Mouse (Mus musculus): ENCODE results near the gene D130052B06Rik. TPM values are rescaled to one million over a fixed set of nuclear protein-coding genes. Genes with fewer than 3 reads are reported as not detected.

D130052B06Rik gene
- total RNA-seq, 2 experiments from 2014 or later: not detected

GRCm38 (mm10) chr11:33655861-33656593 lies 56.9 kb downstream of the D130052B06Rik start:
- DNase-seq (ENCODE audit: extremely low spot score in 1 of 2, low spot score in 2 of 2): no peak
- intact Hi-C loops (cut with DNase I): no loop called here

GRCm38 (mm10) chr11:33660016-33660913 lies 61.2 kb downstream of the D130052B06Rik start:
- DNase-seq (ENCODE audit: extremely low spot score in 1 of 2, low spot score in 2 of 2): no peak
- intact Hi-C loops (cut with DNase I): no loop called here

- intact Hi-C loops (cut with DNase I): no loop called here
- DNase-seq (ENCODE audit: extremely low spot score in 1 of 2, low spot score in 2 of 2): no peak
Measured at GRCm38 (mm10) chr11:33663599-33663998, 64.5 kb downstream of the D130052B06Rik start.

GRCm38 (mm10) chr11:33668376-33668775 lies 69.3 kb downstream of the D130052B06Rik start:
- intact Hi-C loops (cut with DNase I): no loop called here

GRCm38 (mm10) chr11:33670105-33670965 lies 71.2 kb downstream of the D130052B06Rik start:
- no peak for DNase-seq (ENCODE audit: extremely low spot score in 1 of 2, low spot score in 2 of 2)
- intact Hi-C loops (cut with DNase I): no loop called here

More at GRCm38 (mm10) chr11:33668376-33668775, 69.3 kb downstream of the D130052B06Rik start:
- DNase-seq (ENCODE audit: extremely low spot score in 1 of 2, low spot score in 2 of 2): no peak

Other genes with a start within 250 kb of the D130052B06Rik start
- 10 to 100 TPM in 1 of 2 experiments, 1 to 10 TPM in 1; 9.6 to 10.8 TPM for gene Ranbp17, start 85.6 kb upstream of the D130052B06Rik start, total RNA-seq (2021)
- gene Gabrp, start 20.3 kb upstream of the D130052B06Rik start, total RNA-seq (2021): not detected